Mouse (Mus musculus): ENCODE data around the gene Tmem150b. TPM values are rescaled to one million over a fixed set of nuclear protein-coding genes. Genes with fewer than 3 reads are reported as not detected.
A peak's percentile ranks its signal among the peaks of the same experiment; 100 is the strongest.

Gene Tmem150b
- polyA plus RNA-seq, 1 experiment from 2014 or later: 0.33 TPM

- ATAC-seq (ENCODE audit: insufficient number of reproducible peaks, insufficient read depth, low FRiP score, low TSS enrichment): peak; percentile 96
- Histone ChIP-seq H3K4me2 (replicated peaks) (peak within 1 kb of the TSS; percentile 66), H3K4me3 (peak within 1 kb of the TSS; percentile 75), H3K36me3 (peaks cover 5% of the 10 kb centered on the region), H3K9ac (peak within 1 kb of the TSS; percentile 89), H3K9me3 (no peaks in the 10 kb centered on the region), H3K27me3 (no peaks in the 10 kb centered on the region), H3K4me1 (peaks cover 32% of the 10 kb centered on the region), H3K27ac (peak within 1 kb of the TSS; percentile 94)
- under 1% methylated on average over 54 of the region's 54 CpGs for WGBS
These were observed 66.0 kb downstream of the Tmem150b start, which contains the start of gene Ppp6r1 for GRCm38 (mm10) chr7:4658912-4659551. Ppp6r1 (minus strand) TSS chr7:4659019.

- WGBS: 1% methylated on average over 74 of the region's 78 CpGs
- H3K9ac ChIP-seq: peak overlapping the region; percentile 89
- H3K36me3 ChIP-seq: peaks cover 3% of the 10 kb centered on the region
- peak overlapping the region; percentile 94 for H3K27ac ChIP-seq
- peak overlapping the region; percentile 75 for H3K4me3 ChIP-seq
- H3K9me3 ChIP-seq: no peaks in the 10 kb centered on the region
- peaks cover 32% of the 10 kb centered on the region for H3K4me1 ChIP-seq
- H3K27me3 ChIP-seq: no peaks in the 10 kb centered on the region
- peak overlapping the region; percentile 66 for H3K4me2 ChIP-seq (replicated peaks)
- ATAC-seq (ENCODE audit: insufficient number of reproducible peaks, insufficient read depth, low FRiP score, low TSS enrichment): peak; percentile 54
These were observed 66.7 kb downstream of the Tmem150b start for GRCm38 (mm10) chr7:4658128-4658907.

- Histone ChIP-seq H3K4me1 (peaks cover 32% of the 10 kb centered on the region), H3K4me3 (peak overlapping the region; percentile 75), H3K9me3 (no peaks in the 10 kb centered on the region), H3K27me3 (no peaks in the 10 kb centered on the region), H3K9ac (peak overlapping the region; percentile 89), H3K4me2 (replicated peaks) (peak overlapping the region; percentile 66), H3K27ac (0 out of 2 replicates have a peak overlapping the region, but pooled peaks have one; percentile 94), H3K36me3 (peaks cover 2% of the 10 kb centered on the region; the same call in 1 of the 2 replicates)
- no peak for ATAC-seq (ENCODE audit: insufficient number of reproducible peaks, insufficient read depth, low FRiP score, low TSS enrichment)
- WGBS: 45% methylated on average over 9 of the region's 9 CpGs
These were observed 67.4 kb downstream of the Tmem150b start for GRCm38 (mm10) chr7:4657521-4658127.

Other genes starting within 250 kb of the Tmem150b start
- 65.6 and 68.1 TPM in 2 replicates for gene Ppp1r12c, start 223.6 kb downstream of the Tmem150b start, polyA plus RNA-seq (2016; fragmentation: Nextera tagmentation; extraction: Ambion mirVana)
- 114 and 135 TPM in 2 replicates for gene Tnnt1, start 208.9 kb downstream of the Tmem150b start, polyA plus RNA-seq (2016; fragmentation: Nextera tagmentation; extraction: Ambion mirVana)
- 4.4 and 4.6 TPM in 2 replicates for gene Tnni3, start 201.0 kb downstream of the Tmem150b start, polyA plus RNA-seq (2016; fragmentation: Nextera tagmentation; extraction: Ambion mirVana)
- 2.2 and 2.9 TPM in 2 replicates for gene Dnaaf3, start 192.8 kb downstream of the Tmem150b start, polyA plus RNA-seq (2016; fragmentation: Nextera tagmentation; extraction: Ambion mirVana)
- 5.9 and 8.8 TPM in 2 replicates for gene Syt5, start 177.7 kb downstream of the Tmem150b start, polyA plus RNA-seq (2016; fragmentation: Nextera tagmentation; extraction: Ambion mirVana)
- not detected in 2 replicates for gene Ptprh, start 121.2 kb downstream of the Tmem150b start, polyA plus RNA-seq (2016; fragmentation: Nextera tagmentation; extraction: Ambion mirVana)
- 1.9 and 2.2 TPM in 2 replicates for gene Tmem86b, start 93.8 kb downstream of the Tmem150b start, polyA plus RNA-seq (2016; fragmentation: Nextera tagmentation; extraction: Ambion mirVana)
- gene Ppp6r1, start 66.2 kb downstream of the Tmem150b start, polyA plus RNA-seq (2016; fragmentation: Nextera tagmentation; extraction: Ambion mirVana): 10.6 and 11.7 TPM in 2 replicates
- gene Hspbp1, start 40.2 kb downstream of the Tmem150b start, polyA plus RNA-seq (2016; fragmentation: Nextera tagmentation; extraction: Ambion mirVana): 103 and 107 TPM in 2 replicates
- gene Brsk1, start 34.6 kb downstream of the Tmem150b start, polyA plus RNA-seq (2016; fragmentation: Nextera tagmentation; extraction: Ambion mirVana): 2.8 and 3.6 TPM in 2 replicates
- gene Kmt5c, start 14.9 kb upstream of the Tmem150b start, polyA plus RNA-seq (2016; fragmentation: Nextera tagmentation; extraction: Ambion mirVana): 71.1 and 77.3 TPM in 2 replicates
- 66.1 and 67.8 TPM in 2 replicates for gene Cox6b2, start 27.8 kb upstream of the Tmem150b start, polyA plus RNA-seq (2016; fragmentation: Nextera tagmentation; extraction: Ambion mirVana)
- not detected in 2 replicates for gene Fam71e2, start 46.1 kb upstream of the Tmem150b start, polyA plus RNA-seq (2016; fragmentation: Nextera tagmentation; extraction: Ambion mirVana)
- gene Il11, start 57.6 kb upstream of the Tmem150b start, polyA plus RNA-seq (2016; fragmentation: Nextera tagmentation; extraction: Ambion mirVana): 0.10 TPM in 1 of 2 replicates, not detected in the other
- not detected in 2 replicates for gene Tmem190, start 57.7 kb upstream of the Tmem150b start, polyA plus RNA-seq (2016; fragmentation: Nextera tagmentation; extraction: Ambion mirVana)
- gene Tmem238, start 64.4 kb upstream of the Tmem150b start, polyA plus RNA-seq (2016; fragmentation: Nextera tagmentation; extraction: Ambion mirVana): 5.8 and 6.2 TPM in 2 replicates
- gene Rpl28, start 67.6 kb upstream of the Tmem150b start, polyA plus RNA-seq (2016; fragmentation: Nextera tagmentation; extraction: Ambion mirVana): 388 and 404 TPM in 2 replicates
- gene Ube2s, start 87.3 kb upstream of the Tmem150b start, polyA plus RNA-seq (2016; fragmentation: Nextera tagmentation; extraction: Ambion mirVana): 422 and 452 TPM in 2 replicates
- gene Shisa7, start 119.4 kb upstream of the Tmem150b start, polyA plus RNA-seq (2016; fragmentation: Nextera tagmentation; extraction: Ambion mirVana): 0.48 and 0.52 TPM in 2 replicates
- 4.1 and 4.4 TPM in 2 replicates for gene Isoc2b, start 145.0 kb upstream of the Tmem150b start, polyA plus RNA-seq (2016; fragmentation: Nextera tagmentation; extraction: Ambion mirVana)
- gene Isoc2a, start 151.9 kb upstream of the Tmem150b start, polyA plus RNA-seq (2016; fragmentation: Nextera tagmentation; extraction: Ambion mirVana): 0.74 and 0.93 TPM in 2 replicates
- gene Gm36210, start 181.3 kb upstream of the Tmem150b start, polyA plus RNA-seq (2016; fragmentation: Nextera tagmentation; extraction: Ambion mirVana): not detected in 2 replicates
- 4.0 and 4.3 TPM in 2 replicates for gene Zfp628, start 190.0 kb upstream of the Tmem150b start, polyA plus RNA-seq (2016; fragmentation: Nextera tagmentation; extraction: Ambion mirVana)
- 5.4 and 7.7 TPM in 2 replicates for gene Nat14, start 196.8 kb upstream of the Tmem150b start, polyA plus RNA-seq (2016; fragmentation: Nextera tagmentation; extraction: Ambion mirVana)
- gene Ssc5d, start 200.5 kb upstream of the Tmem150b start, polyA plus RNA-seq (2016; fragmentation: Nextera tagmentation; extraction: Ambion mirVana): 1.5 and 1.6 TPM in 2 replicates
- gene Sbk2, start 239.2 kb upstream of the Tmem150b start, polyA plus RNA-seq (2016; fragmentation: Nextera tagmentation; extraction: Ambion mirVana): 0.20 and 0.32 TPM in 2 replicates
- 0.06 TPM in 1 of 2 replicates, not detected in the other for gene Sbk3, start 245.9 kb upstream of the Tmem150b start, polyA plus RNA-seq (2016; fragmentation: Nextera tagmentation; extraction: Ambion mirVana)

Data from embryonic facial prominence, embryonic 12.5 days (tissue).